In genomic region chr3:90537141-90537904, GRCm38 (mm10) we compare ENCODE assay signal across 9 mouse cellular contexts. TPM values are rescaled to one million over a fixed set of nuclear protein-coding genes. Genes with fewer than 3 reads are reported as not detected.
DNase-seq lines count a peak whose midpoint lies in the region; ATAC-seq and TF ChIP-seq lines count a peak whose summit lies in the region.
"Had no signal": no experiment of that assay in that cellular context is flagged by ENCODE, and none has a peak within 500 bp of the region (broad histone marks: within the 10 kb centered on the region; RNA-seq: fewer than 3 reads in every experiment).

Gene S100a16 (plus strand): TSS chr3:90537254.

- TF ChIP-seq EP300 in liver, embryonic 14.5 days (IDR thresholded peaks at IDR 0.05; ENCODE audit: low read depth) = no peak

- peak within 1 kb of the TSS; percentile 41 for H3K4me2 ChIP-seq in embryonic facial prominence, embryonic 15.5 days (replicated peaks)
- H3K4me2 ChIP-seq in heart, embryonic 15.5 days = peak within 1 kb of the TSS; percentile 45
- H3K4me2 ChIP-seq in liver, embryonic 14.5 days (ENCODE audit: low read depth) = peak within 1 kb of the TSS; percentile 34

- H3K4me3 ChIP-seq in embryonic facial prominence, embryonic 15.5 days (replicated peaks) = peak within 1 kb of the TSS; percentile 37
- H3K4me3 ChIP-seq in heart, embryonic 15.5 days = peak within 1 kb of the TSS; percentile 35
- peak within 1 kb of the TSS; percentile 22 to 30; a peak in 3 of 4 replicates for H3K4me3 ChIP-seq in liver, embryonic 14.5 days (ENCODE audit: insufficient read depth in 1 of 2, low read depth in 2 of 2, low read length in 2 of 2)

- H3K36me3 ChIP-seq in embryonic facial prominence, embryonic 15.5 days = no peaks in the 10 kb centered on the region
- H3K36me3 ChIP-seq in heart, embryonic 15.5 days = no peaks in the 10 kb centered on the region
- no peaks in the 10 kb centered on the region for H3K36me3 ChIP-seq in liver, embryonic 14.5 days (replicated peaks; ENCODE audit: control insufficient read depth, insufficient read depth, low read depth)
- H3K36me3 ChIP-seq: G1E had no signal

- ATAC-seq in embryonic facial prominence, embryonic 15.5 days (ENCODE audit: insufficient number of reproducible peaks, low FRiP score, low TSS enrichment, low read depth) = peak; percentile 72; the same call in 1 of the 2 replicates
- ATAC-seq in heart, embryonic 15.5 days (replicated peaks; ENCODE audit: insufficient number of reproducible peaks, insufficient read depth, low FRiP score, low read depth) = peak; percentile 63; the same call in 1 of the 2 replicates
- peak; percentile 57; the same call in 1 of the 2 replicates for ATAC-seq in liver, embryonic 14.5 days (ENCODE audit: insufficient read depth)

- DNase-seq in right cerebral cortex, postnatal 25 days = peak; percentile 27
- no peak for DNase-seq in right cerebral cortex, postnatal 14 days
- peak; percentile 89 for DNase-seq in kidney, postnatal 14 days
- DNase-seq in liver, embryonic 14.5 days (ENCODE audit: low read depth in 3 of 3, low spot score in 3 of 3) = peak in 1 of 3 experiments; percentile 12
- peak; percentile 61 for DNase-seq in ovary, postnatal 10 days (ENCODE audit: low spot score)
- no peak for DNase-seq in right cerebral cortex, postnatal 4 days

- no peaks in the 10 kb centered on the region for H3K27me3 ChIP-seq in embryonic facial prominence, embryonic 15.5 days
- H3K27me3 ChIP-seq in heart, embryonic 15.5 days = no peaks in the 10 kb centered on the region
- no peaks in the 10 kb centered on the region for H3K27me3 ChIP-seq in liver, embryonic 14.5 days (ENCODE audit: control insufficient read depth, insufficient read depth, low read length)

- H3K9me3 ChIP-seq in embryonic facial prominence, embryonic 15.5 days (replicated peaks) = no peaks in the 10 kb centered on the region
- H3K9me3 ChIP-seq in heart, embryonic 15.5 days (replicated peaks) = no peaks in the 10 kb centered on the region
- H3K9me3 ChIP-seq in liver, embryonic 14.5 days (ENCODE audit: control insufficient read depth, low read length) = no peaks in the 10 kb centered on the region
- H3K9me3 ChIP-seq: G1E had no signal

- peak within 1 kb of the TSS; percentile 1; the same call in 1 of the 2 replicates for H3K9ac ChIP-seq in embryonic facial prominence, embryonic 15.5 days
- peak within 1 kb of the TSS; percentile 29 for H3K9ac ChIP-seq in heart, embryonic 15.5 days
- no peak within 1 kb of the TSS for H3K9ac ChIP-seq in liver, embryonic 14.5 days (replicated peaks)

- 38% methylated on average over 10 of the region's 10 CpGs for WGBS in embryonic facial prominence, embryonic 15.5 days
- 44% methylated on average over 10 of the region's 10 CpGs for WGBS in heart, embryonic 15.5 days
- 49% methylated on average over 10 of the region's 10 CpGs for WGBS in liver, embryonic 14.5 days (ENCODE audit: insufficient replicate concordance)

- peak within 1 kb of the TSS; percentile 87 for H3K27ac ChIP-seq in embryonic facial prominence, embryonic 15.5 days (replicated peaks)
- H3K27ac ChIP-seq in heart, embryonic 15.5 days = peak within 1 kb of the TSS; percentile 54
- no peak within 1 kb of the TSS for H3K27ac ChIP-seq in liver, embryonic 14.5 days

- TF ChIP-seq CTCF in liver, embryonic 14.5 days (IDR thresholded peaks at IDR 0.05; ENCODE audit: low read depth) = no peak

- peaks cover 27% of the 10 kb centered on the region for H3K4me1 ChIP-seq in embryonic facial prominence, embryonic 15.5 days
- peaks cover 9% of the 10 kb centered on the region for H3K4me1 ChIP-seq in heart, embryonic 15.5 days (replicated peaks)
- H3K4me1 ChIP-seq in liver, embryonic 14.5 days (replicated peaks; ENCODE audit: control insufficient read depth in 2 of 2, insufficient read depth in 2 of 2, low read length in 1 of 2) = peaks cover 0 to 3% of the 10 kb centered on the region in 2 experiments; a peak in 1 of 4 replicates

RNA-seq across cellular contexts. Expression of gene S100a16, which starts in this region (rescaled TPM):
- 321 and 322 TPM in 2 replicates for polyA plus RNA-seq in embryonic facial prominence, embryonic 15.5 days (2015; fragmentation: Nextera tagmentation; extraction: Ambion mirVana)
- polyA plus RNA-seq in heart, embryonic 15.5 days (2015; fragmentation: Nextera tagmentation; extraction: Ambion mirVana) = 89.3 and 103 TPM in 2 replicates
- 12.3 and 15.5 TPM in 2 replicates for polyA plus RNA-seq in liver, embryonic 14.5 days (2012; rRNA removed)
- 24.1 and 24.9 TPM in 2 replicates for polyA plus RNA-seq in liver, embryonic 14.5 days (2014; fragmentation: Nextera tagmentation; extraction: Ambion mirVana)
- polyA plus RNA-seq: G1E had no signal

Comparison
In these comparisons a context has a peak if more than half of its experiments do, and no peak if none do; other contexts are left out.
1. DNase-seq: peak in right cerebral cortex, postnatal 25 days (single experiment), kidney, postnatal 14 days (single experiment) and ovary, postnatal 10 days (single experiment); none in right cerebral cortex, postnatal 14 days (single experiment) and right cerebral cortex, postnatal 4 days (single experiment).
2. Peak in every context shown above with its lines, with median percentiles within 50 percentile points of each other: ATAC-seq, H3K4me2 ChIP-seq and H3K4me3 ChIP-seq.